ENCODE assay signal across 19 mouse cellular contexts in the genomic region with DNA sequence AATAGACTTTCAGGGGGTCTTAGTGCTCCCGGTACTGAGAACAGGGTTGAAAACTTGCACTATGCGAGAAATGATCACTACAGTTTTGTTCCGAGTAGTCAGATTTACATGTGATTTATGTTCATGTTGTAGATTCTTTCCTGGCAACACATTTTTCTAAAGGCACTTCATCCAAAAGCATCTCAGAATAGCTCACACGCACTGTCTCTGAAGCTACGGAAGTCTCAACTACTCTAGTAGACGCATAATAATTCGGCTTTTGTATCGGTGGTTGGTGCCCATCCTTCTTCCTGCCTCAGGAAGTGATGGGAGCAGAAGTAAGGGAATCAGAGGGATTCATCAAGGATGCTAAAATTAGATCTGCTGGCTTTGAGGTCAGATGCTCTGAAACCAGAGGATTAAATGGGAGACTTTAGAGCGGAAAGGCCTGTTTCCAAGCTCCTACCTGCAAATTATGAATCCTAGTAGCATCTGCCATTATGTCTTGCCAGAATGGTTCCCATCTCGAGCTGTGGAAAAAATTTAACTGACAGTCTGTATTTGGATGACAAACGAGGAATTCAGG. TPM values are rescaled to one million over a fixed set of nuclear protein-coding genes. Genes with fewer than 3 reads are reported as not detected.
"Had no signal": no experiment of that assay in that cellular context is flagged by ENCODE, and none has a peak within 500 bp of the region (broad histone marks: within the 10 kb centered on the region; RNA-seq: fewer than 3 reads in every experiment).

No protein-coding gene starts in this region.

- H3K36me3 ChIP-seq: limb, embryonic 12.5 days; midbrain, embryonic 10.5 days; neural tube, embryonic 15.5 days had no signal

- DNase-seq: kidney, postnatal 10 days; kidney, postnatal 4 days; liver; lung, adult 2 months; lung, postnatal 36 days; midbrain, embryonic 14.5 days; retina, postnatal 1 day; right cerebral cortex, postnatal 4 days; spleen, adult 18-20 months; thymus, adult 2 months; thymus, postnatal 25 days had no signal

- H3K4me3 ChIP-seq: left cerebral cortex, adult 2 months; limb, embryonic 12.5 days; midbrain, embryonic 10.5 days; myocyte; neural tube, embryonic 15.5 days had no signal

- H3K9ac ChIP-seq: limb, embryonic 12.5 days; liver, embryonic 14.5 days; neural tube, embryonic 15.5 days had no signal

- H3K27ac ChIP-seq: left cerebral cortex, adult 2 months; limb, embryonic 12.5 days; liver, embryonic 14.5 days; midbrain, embryonic 10.5 days; neural tube, embryonic 15.5 days had no signal

- H3K4me1 ChIP-seq: limb, embryonic 12.5 days; neural tube, embryonic 15.5 days had no signal

- H3K4me2 ChIP-seq: limb, embryonic 12.5 days; neural tube, embryonic 15.5 days had no signal

- H3K27me3 ChIP-seq: limb, embryonic 12.5 days; neural tube, embryonic 15.5 days had no signal

- H3K9me3 ChIP-seq: limb, embryonic 12.5 days; midbrain, embryonic 10.5 days; neural tube, embryonic 15.5 days had no signal

- ATAC-seq: lung, postnatal 0 days had no signal

RNA-seq across cellular contexts. Expression of a gene that starts 32.8 kb away (rescaled TPM):
- total RNA-seq: megakaryocyte progenitor cell, adult 5-6 weeks had no signal
